Mouse (Mus musculus) heart, postnatal 36 days (tissue): ENCODE results near the gene Cd79b. TPM values are rescaled to one million over a fixed set of nuclear protein-coding genes. Genes with fewer than 3 reads are reported as not detected.

ENCODE experiments used
- DNase-seq, 2 experiments: peaks; one replicate each; pipeline ENCODE4 v3.0.0; 2021 to 2022
- intact Hi-C: fragments of 180-260 bp; cut with DNase I; formaldehyde crosslinking; loops from one replicate; pipeline ENCODE4 v1.15.1; 2025
- total RNA-seq, 2 experiments: library from RNA; stranded (reverse); gene quantifications; 2 replicates each; pipeline ENCODE4 v1.2.3; 2021

Gene Cd79b
- total RNA-seq, 2 experiments from 2014 or later: 1.9 to 3.0 TPM

DNA sequence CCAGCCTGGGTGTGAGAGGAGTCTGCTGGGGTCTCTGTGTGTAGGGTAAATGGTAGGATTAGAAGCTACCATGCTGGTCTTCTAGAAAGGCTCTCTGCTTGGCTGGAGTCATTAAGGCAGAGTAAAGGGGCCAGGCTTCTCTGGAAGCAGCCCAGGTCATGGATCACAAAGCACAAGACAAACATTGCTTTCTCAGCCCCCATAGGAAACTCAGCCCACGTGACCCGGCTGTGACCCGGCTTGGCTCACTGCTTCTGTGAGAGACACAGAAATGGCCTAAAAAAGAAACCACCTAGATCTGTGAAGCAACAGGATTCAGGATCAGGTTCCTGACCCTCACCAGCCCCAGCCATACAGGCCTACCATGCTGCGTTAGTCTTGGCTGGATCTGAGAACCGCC, 10.3 kb upstream of the Cd79b start:
- intact Hi-C loops: loop anchor here (1.0 kb wide), 1 partner anchor 23 kb away; no protein-coding TSS in a partner anchor
- no peak for DNase-seq

DNA sequence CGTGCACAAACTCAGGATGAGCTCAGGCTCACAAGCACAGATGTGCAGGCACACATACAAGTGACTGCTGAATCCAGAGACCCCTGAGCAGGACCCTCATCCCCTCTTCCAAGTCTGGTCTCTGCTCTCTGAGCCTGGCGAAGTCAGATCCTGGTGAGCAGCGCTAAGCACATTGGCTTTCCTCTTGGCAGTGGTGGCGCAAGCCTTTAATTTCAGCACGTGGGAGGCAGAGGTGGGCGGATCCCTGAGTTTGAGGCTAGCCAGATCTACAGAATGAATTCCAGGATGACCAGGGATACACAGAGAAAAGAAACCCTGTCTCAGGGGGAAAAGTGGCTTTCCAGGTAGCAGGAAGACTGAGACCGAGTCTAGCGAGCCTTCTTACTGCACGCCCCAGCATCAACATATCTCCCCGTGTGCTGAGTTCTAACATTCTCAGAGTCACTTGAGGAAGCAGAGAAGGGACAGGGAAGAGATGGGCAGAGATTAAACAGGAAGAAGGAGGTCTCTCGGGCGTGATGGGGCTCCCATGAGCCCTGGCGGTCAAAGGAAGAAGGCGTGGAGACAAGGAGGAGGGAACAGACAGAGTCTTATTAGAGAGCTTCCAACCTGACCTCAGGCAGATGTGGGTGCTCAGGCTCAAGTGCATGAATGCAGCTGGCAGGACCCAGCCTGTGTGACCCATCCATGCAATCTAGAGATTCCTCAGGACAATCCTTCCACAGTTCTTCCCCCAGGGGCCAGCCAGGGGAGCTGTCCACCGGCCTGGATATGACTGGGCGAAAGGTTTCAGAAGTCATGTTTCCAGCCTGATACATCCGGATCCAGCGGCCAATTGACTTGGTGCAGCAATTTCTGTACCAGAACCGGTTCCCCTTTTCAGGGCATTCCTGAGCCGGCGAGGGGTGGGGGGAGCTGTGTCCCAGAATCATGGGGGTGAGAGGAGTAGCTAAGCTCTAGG, 4.1 kb upstream of the Cd79b start:
- no peak for DNase-seq
- intact Hi-C loops: no loop called here

DNA sequence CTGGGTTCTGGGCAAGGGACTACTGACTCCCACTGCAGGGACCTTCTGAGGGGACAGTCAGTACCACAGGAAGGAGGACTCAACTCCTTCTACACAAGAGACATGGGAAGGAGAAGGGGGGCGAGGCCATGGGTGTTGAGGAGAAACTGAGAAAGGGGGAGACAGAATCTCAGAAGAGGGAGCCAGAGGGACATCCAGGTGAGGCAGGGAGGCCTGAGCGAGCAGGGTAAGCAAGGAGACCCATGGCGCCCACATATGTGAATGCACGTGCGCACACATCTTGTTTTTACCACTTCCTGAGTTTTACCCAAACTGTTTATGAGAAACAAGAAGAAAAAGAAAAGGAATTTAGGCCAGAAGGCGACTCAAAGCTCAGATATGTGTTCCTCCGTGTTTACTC, 3.2 kb upstream of the Cd79b start:
- DNase-seq: no peak
- intact Hi-C loops: no loop called here

DNA sequence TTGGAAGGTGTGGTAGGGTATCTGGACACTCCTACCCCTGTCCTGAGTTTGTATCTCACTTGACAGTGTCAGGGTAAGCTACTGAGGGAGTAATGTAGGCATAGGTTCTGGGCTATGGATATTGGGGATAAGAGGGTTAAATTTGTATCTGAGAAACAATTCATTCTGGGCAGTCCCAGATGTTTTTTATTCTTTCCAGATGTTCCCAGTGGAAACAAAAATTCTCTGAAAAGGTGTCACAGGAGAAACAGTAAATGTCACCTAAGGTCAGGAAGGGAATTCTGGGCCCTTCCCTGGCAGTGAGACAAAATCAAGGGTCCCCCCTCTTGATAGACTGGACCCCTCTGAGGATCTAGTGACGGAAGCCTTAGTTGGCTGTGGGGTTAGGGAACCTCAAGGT, 1.9 kb upstream of the Cd79b start:
- no peak for DNase-seq
- intact Hi-C loops: no loop called here

DNA sequence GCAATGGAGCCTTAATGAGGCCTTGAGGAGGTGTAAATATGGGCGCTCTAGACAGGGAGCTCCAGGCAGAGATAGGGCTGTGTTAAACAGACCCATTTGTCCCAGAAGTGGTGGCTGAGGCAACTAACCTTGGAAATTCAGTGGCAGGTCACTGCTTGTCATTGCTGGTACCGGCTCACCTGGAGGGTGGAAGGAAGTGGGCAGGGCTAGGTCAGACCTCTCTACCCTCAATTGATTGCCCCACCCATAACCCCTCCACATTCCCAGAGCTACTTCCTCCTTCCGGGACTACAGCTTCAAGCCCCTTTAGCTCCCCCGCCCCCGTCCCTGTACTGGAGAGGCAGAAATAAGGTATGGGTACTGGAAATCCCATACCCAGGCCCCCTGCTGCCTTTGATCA, 1.0 kb downstream of the Cd79b start:
- no peak for DNase-seq
- intact Hi-C loops: no loop called here

DNA sequence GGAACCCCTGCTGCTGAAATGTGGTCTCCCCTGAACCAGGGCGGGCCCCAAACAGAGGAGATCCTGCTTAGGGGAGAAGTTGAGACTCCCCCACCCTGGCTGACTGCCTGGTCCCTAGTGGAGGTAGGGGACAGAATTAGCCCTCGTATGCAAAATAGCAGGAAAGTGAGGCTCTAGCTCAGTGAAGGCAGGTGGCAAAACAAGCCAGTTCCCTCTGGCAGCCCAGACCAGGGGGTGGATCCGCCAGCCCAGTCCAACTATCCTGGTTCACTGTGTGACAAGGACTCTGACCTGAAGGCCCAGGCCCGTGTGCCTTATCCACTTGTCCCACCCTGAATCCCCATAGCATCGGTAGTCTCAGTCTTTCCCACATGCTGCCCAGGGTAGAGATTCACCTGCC, 4.4 kb downstream of the Cd79b start:
- DNase-seq: no peak
- intact Hi-C loops: no loop called here

DNA sequence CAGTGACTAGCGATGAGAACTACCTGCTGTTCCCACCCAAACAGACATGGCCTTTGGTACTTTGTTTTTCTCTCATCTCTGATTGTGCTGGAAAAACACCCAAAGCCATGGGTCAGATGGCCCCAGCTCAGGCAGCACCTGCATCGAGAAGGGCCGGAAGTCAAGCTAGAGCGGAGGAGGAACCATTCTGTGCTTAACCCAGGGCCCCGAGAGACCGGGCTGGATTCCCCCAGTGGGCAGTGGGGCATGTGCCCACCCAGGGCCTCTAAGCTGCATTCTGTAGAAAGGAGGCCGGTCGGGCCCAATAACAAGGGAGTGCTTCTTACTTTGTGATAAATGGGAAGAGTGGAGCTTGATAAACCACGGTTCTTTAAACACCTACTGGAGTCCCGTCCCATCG, 6.4 kb downstream of the Cd79b start:
- DNase-seq: no peak
- intact Hi-C loops: no loop called here

DNA sequence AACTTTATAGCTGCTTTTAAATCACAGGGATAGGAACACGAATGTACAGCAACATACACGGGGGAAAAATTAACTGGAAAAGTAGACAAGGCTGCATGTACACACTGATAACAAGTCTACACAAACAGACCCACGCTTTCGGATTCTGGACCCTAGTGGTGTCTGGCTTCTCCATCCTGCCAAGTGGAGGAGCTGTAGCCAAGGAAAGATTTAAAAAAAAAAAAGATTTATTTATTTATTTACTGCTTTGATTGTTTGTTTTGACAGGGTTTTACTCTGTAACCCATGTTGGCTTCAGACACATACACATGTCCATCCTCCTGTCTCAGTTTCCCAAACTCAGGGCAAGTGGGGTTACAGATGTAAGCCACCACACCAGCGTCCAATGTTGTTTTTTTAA, 7.1 kb downstream of the Cd79b start:
- DNase-seq: no peak
- intact Hi-C loops: no loop called here

DNA sequence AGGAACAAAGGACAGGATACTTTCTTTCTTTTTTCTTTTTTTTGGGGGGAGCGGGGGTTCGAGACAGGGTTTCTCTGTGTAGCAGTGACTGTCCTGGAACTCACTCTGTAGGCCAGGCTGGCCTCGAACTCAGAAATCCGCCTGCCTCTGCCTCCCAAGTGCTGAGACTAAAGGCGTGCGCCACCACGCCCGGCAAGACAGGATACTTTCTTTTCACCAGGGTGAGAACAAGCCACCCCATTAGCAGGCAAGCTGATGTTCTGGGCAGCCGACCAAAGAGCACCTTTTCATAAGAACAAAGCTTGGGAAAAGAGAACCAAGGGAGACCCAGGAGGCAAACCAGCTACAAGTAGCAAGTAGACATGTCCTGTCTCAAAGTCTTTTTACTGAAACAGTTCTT, 7.8 kb downstream of the Cd79b start:
- intact Hi-C loops: no loop called here
- DNase-seq: no peak

DNA sequence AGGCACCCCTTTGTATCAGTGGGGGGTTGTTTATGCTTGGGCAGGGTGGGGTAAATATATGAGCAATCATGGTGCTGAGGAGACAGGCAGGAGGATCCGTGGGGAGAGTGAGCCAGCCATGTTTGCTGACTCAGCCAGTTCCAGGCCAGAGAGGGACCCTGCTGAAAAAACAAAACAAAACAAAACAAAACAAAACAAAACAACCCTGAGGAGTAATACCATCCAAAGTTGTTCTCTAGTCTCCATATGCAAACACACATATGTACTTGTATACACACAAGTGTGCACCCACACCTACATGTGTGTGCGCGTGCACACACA, 8.5 kb downstream of the Cd79b start:
- intact Hi-C loops: no loop called here

DNA sequence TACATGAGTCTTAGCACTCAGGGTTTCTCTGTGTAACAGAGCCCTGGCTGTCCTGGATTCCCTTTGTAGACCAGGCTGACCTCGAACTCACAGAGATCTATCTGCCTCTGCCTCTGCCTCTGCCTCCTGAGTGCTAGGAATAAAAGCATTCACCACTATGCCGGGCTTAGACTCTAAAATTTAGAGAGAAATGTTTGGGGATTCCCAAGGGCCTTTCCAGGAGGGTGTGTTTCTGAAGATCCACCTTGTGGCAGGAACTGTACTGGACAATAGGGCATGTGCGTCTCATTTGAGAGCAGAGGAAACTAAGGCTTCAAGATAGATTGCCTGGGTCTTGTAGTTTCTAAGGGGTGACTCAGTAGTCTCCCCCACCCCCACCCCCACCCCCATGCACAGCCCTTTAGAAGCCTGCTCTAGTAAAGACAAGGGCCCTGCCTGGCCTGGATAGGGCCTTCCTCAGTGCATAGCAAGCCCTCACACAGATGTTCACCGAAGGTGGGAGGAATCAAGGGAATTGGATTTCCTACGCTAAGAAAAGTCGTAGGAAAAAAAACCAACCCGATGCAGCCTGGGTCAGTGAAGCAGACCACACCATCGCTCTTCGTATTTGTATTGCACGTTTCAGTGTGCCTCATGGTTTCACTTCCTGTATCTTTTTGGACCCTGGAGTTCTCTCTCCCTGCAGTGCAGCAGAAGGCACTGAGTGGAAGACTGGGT, 9.1 kb downstream of the Cd79b start:
- intact Hi-C loops: no loop called here
- no peak for DNase-seq

More for the DNA sequence above, 8.5 kb downstream of the Cd79b start:
- no peak for DNase-seq

DNA sequence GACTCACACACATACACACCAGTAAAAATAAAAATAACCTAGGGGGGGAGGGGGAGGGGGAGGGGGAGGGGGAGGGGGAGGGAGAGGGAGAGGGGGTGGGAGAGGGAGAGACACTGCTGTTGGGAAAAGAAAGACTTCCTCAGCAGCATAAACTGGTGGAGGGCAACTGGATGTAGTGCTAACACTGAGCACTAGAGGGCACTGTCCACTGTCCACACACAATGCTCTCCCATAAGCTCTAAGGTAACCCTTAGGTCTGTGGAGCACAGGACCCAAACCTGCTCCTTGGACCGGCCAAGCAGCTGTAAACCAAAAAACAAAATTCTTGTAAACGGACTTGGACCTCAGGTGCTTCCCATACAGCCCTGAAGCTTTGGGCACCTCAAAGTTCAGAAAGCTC, 11.9 kb downstream of the Cd79b start:
- intact Hi-C loops: loop anchor here (1.0 to 2.0 kb wide), 3 partner anchors 23 to 90 kb away; no protein-coding TSS in a partner anchor

DNA sequence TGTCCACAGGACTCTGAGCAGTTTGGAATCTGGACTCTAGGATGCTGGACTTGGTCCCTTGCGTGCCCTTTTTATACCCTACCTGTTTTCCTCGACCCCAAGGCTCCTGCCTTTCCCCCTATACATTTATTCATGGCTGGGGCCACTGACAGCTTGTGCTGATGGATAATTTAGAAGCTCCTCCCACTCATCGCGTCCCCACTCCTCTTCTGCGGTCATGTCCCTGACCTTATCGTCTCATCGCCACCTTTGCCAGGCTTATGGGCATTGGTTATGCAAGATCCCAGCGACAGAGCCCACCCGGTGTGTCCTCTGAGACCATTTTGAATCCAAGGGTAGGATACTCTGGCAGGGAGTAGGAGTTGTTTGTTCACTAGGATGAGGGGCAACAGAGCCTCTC, 12.8 kb downstream of the Cd79b start, which contains the start of gene Gh:
Gene Gh (minus strand): TSS at position 101 of the 400 bp plus-strand sequence.
- intact Hi-C loops: loop anchor here (1.0 to 2.0 kb wide), 3 partner anchors 24 to 91 kb away; no protein-coding TSS in a partner anchor
- DNase-seq: no peak

More for the DNA sequence above, 11.9 kb downstream of the Cd79b start:
- DNase-seq: peak; percentile 66 to 79

DNA sequence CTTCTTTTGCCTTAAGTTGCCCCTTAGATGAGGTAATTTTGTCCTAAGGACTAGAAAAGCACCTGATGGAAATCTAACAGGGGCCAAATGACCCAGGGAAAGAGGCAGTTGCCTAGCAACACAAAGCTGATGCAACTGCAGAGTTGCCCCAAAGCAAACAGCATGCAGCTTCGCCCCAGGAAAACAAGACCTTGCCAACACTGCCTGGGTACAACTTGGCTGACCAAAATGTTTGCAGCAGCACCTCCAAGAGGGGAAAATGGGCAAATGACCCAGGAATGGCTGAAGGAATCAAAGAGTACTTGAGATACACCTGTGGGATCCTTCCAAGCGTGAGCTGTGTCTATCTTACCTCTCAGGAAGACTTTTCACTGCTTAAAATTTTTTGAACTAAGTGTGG, 22.7 kb downstream of the Cd79b start:
- intact Hi-C loops: no loop called here
- no peak for DNase-seq

DNA sequence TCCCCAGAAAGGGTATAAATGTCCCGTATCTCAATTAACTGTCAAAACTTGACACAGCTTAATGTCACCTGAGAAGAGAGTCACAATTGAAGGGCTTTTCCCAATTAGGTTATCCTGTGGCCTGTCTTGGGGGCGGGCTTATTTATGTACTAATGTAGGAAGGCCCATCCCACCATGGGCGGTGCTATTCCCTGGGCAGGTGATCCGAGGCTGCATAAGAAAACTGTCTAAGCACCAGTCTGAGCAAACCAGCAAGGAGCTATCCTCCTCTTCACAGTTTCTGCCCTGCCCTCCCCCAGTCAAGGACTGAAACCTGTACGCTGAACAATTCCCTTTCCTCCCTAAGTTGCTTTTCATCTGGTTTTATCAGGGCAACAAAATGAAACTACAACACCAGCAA, 24.2 kb downstream of the Cd79b start:
- DNase-seq: no peak
- intact Hi-C loops: no loop called here

DNA sequence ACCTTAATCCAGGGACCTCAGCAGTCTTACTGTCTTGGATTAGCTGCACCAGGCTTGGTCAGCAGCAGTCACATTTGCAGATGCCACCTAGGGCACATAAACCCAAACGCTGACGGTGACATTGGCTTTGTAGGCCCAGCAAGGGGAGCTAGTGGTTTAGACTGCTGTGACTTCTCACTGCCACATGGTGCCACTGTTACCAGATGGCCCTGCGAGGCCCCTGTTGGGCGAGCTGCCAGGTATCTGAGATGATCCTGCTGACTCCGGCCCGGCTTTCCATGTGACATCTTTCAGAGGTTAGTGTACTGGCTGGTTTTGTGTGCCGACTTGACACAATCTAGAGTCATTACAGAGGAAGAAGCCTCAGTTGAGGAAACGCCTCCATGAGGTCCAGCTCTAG, 25.2 kb downstream of the Cd79b start:
- peak; percentile 48 for DNase-seq
- intact Hi-C loops: no loop called here

DNA sequence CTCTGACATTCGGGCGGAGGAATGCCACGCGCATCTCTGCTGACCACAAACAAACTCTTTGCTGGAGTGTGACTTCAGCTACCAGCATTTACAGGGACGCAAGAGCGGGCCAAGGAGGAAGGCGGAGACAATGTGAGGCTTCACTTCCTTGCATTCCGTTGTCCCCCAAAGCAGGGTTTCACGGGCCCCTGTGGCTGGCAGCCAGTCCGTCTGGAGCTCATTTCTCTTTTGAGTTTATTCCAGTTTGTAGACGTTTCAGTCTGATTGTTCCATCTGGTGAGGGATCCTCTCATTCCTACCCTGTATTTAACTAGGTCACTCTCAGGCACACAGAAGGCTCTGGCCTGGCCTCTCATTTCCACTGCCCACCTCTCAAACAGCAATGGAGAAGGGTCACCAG, 27.6 kb downstream of the Cd79b start:
- DNase-seq: no peak
- intact Hi-C loops: no loop called here

DNA sequence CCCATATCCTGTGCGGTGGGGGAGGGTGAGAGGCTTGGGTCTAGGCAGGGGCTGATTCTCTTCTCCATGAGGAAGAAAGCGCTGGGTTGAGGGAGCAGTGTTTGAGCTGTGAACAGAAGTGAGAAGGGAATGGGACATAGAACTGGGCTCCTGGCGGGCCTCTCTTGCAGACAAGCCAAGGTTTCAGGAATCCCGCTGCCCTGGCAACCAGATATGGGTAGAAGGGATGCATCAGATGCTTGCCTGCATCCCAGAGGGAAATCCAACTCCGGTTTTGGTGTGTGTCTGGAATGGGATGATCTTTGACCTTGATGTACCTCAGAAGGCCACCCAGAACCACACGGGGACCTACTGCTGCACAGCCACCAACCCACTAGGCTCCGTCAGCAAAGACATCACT, 28.4 kb downstream of the Cd79b start:
- intact Hi-C loops: no loop called here
- no peak for DNase-seq

DNA sequence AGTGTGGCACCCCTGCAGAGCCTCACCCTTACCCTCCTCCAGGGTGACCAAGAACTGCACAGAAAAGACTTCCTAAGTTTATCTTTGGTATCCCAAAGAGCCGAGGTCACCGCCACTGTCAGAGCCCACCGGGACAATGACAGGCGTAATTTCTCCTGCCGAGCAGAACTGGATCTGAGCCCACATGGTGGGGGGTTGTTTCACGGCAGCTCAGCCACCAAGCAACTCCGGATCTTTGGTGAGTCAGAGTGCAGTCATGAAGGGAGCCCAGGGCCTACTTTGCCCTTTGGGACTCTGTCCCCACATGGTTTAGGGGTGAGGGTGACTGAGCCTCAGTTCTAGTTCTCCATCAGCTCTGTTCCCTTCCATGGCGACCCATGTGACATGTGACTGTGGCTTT, 30.4 kb downstream of the Cd79b start:
- DNase-seq: no peak
- intact Hi-C loops: no loop called here

DNA sequence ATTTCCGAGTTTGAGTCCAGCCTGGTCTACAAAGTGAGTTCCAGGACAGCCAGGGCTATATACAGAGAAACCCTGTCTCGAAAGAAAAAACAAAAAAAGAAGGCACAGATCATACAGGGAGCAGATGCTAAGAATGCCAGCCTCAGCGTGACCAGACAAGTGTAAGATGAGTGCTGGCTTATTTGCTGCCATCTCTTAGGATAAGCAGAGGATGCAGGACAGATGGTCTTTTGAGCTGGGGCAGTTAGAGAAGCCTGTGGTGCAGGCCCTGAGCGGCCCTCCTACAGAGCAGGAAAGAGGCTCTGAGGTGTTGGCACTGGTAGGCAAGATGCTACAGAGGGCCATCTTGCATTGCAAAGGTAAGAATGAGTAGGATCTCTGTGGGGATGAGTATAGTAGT, 31.2 kb downstream of the Cd79b start:
- no peak for DNase-seq
- intact Hi-C loops: no loop called here

DNA sequence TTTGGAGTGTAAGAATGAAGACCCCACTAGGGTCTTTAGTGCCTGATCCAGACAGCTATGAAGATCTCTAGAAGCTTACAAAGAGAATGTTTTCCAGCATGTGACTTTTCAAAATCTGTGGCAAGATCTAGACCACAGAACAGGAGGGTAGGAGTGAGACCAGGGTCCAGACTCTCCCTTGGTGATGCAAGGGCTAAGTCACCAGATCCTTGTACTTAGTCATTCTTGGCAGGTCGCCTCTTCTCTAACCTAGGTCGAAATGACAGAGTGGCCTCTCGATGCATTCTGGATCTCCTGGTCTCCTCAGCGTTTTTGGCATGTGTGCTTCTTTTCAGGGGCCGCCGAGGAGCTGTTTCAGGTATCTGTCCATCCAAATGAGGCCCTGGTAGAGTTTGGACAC, 32.1 kb downstream of the Cd79b start:
- DNase-seq: no peak
- intact Hi-C loops: no loop called here

DNA sequence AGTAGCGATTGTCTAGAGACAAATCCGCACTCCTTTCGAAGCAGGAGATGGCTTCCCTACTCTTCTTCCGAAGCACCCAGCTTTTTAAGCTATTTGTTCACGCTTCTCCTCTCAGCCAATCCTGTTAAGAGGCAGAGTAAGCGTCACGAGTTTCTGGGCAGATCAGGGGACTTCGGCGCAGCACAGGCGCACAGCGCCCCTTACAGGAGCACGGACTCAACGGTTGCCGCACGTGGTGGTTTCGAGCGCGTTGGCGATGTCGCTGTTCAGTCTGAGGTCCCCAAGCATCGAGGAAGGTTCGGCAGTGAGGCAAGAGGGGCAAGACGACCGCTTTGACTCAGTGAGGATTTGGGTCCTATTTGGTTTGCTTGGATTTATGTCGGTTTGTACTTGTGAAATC, 38.1 kb downstream of the Cd79b start, which contains the start of gene Tcam1:
Gene Tcam1 (plus strand): TSS at position 219 of the 400 bp plus-strand sequence.
- intact Hi-C loops: loop anchor here (10.0 kb wide), 1 partner anchor 338 kb away; the partner anchor contains the start of gene Tex2
- peak; percentile 92 to 98 for DNase-seq
